Mouse (Mus musculus): ENCODE results near the gene Hist3h2ba. TPM values are rescaled to one million over a fixed set of nuclear protein-coding genes. Genes with fewer than 3 reads are reported as not detected.
A peak's percentile ranks its signal among the peaks of the same experiment; 100 is the strongest.

Gene Hist3h2ba
- polyA plus RNA-seq, 1 experiment from 2014 or later: 9.5 TPM

GRCm38 (mm10) chr11:58958536-58958935 is 9.8 kb downstream of the Hist3h2ba start:
- ATAC-seq (ENCODE audit: insufficient read depth) (no peak), DNase-seq (no peak)
- no peak for TF ChIP-seq CTCF (IDR thresholded peaks at IDR 0.05; ENCODE audit: low read depth)
- Histone ChIP-seq H3K4me2 (no peak overlapping the region), H3K4me3 (ENCODE audit: low read depth, low read length) (no peak overlapping the region), H3K27ac (ENCODE audit: low read depth) (no peak overlapping the region), H3K4me1 (ENCODE audit: insufficient read depth) (peaks cover 5% of the 10 kb centered on the region; the same call in 1 of the 2 replicates), H3K9me3 (ENCODE audit: low read depth, low read length) (peaks cover 5% of the 10 kb centered on the region; the same call in 1 of the 2 replicates), H3K27me3 (ENCODE audit: insufficient read depth, low read length) (peaks cover 20% of the 10 kb centered on the region), H3K9ac (no peak overlapping the region), H3K36me3 (ENCODE audit: insufficient read depth) (peaks cover 8% of the 10 kb centered on the region; the same call in 1 of the 2 replicates)
- WGBS: 86% methylated on average over 6 of the region's 6 CpGs

DNA sequence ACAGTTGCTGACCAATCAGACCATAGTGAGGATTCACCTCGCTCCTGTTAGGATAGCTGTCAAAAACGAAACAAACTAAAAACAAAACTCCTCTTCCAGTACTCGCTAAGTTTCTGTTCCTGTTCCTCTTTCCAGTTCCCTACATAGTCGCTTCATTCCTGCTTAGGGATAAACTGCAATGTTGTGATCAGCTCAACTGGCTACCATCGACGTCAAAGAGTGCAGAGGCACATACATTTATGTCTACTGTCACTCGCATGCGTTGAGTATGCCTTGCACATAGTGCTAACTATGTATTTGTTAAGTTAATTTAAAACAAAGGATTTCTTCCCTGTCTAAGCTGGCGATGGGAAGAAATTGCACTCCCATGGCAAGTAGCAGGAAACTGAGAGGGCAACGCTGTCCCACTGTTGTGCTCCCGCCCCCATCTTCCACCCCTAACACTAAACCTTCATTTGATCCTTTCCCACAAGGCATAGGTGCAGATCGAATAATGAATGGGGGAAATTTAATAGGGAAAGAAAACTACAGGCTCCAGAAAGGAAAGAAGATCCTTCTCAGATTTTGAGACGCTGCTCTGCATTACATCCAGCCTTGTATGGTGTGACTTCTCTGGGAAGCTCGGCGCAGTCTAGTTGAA is 10.6 kb downstream of the Hist3h2ba start:
- 31% methylated on average over 15 of the region's 15 CpGs for WGBS

GRCm38 (mm10) chr11:58959921-58960465 is 11.3 kb downstream of the Hist3h2ba start:
- WGBS: 5% methylated on average over 40 of the region's 40 CpGs
- H3K4me2 ChIP-seq: peak overlapping the region; percentile 82
- peaks cover 5% of the 10 kb centered on the region; the same call in 1 of the 2 replicates for H3K4me1 ChIP-seq (ENCODE audit: insufficient read depth)
- peaks cover 5% of the 10 kb centered on the region; the same call in 1 of the 2 replicates for H3K9me3 ChIP-seq (ENCODE audit: low read depth, low read length)
- peaks cover 24% of the 10 kb centered on the region for H3K27me3 ChIP-seq (ENCODE audit: insufficient read depth, low read length)
- ATAC-seq (ENCODE audit: insufficient read depth) (peak; percentile 84), DNase-seq (peak; percentile 91)
- peaks cover 8% of the 10 kb centered on the region; the same call in 1 of the 2 replicates for H3K36me3 ChIP-seq (ENCODE audit: insufficient read depth)
- peak overlapping the region; percentile 41 for H3K9ac ChIP-seq
- H3K4me3 ChIP-seq (ENCODE audit: low read depth, low read length): peak overlapping the region; percentile 45
- peak; percentile 52 for TF ChIP-seq CTCF (IDR thresholded peaks at IDR 0.05; ENCODE audit: low read depth)
- no peak overlapping the region for H3K27ac ChIP-seq (ENCODE audit: low read depth)

More for the DNA sequence above, 10.6 kb downstream of the Hist3h2ba start:
- Histone ChIP-seq H3K4me2 (peak overlapping the region; percentile 82), H3K9me3 (ENCODE audit: low read depth, low read length) (peaks cover 5% of the 10 kb centered on the region; the same call in 1 of the 2 replicates), H3K27me3 (ENCODE audit: insufficient read depth, low read length) (peaks cover 24% of the 10 kb centered on the region), H3K36me3 (ENCODE audit: insufficient read depth) (peaks cover 8% of the 10 kb centered on the region; the same call in 1 of the 2 replicates), H3K9ac (peak overlapping the region; percentile 41), H3K4me1 (ENCODE audit: insufficient read depth) (peaks cover 5% of the 10 kb centered on the region; the same call in 1 of the 2 replicates), H3K27ac (ENCODE audit: low read depth) (no peak overlapping the region), H3K4me3 (ENCODE audit: low read depth, low read length) (peak overlapping the region; percentile 45)
- ATAC-seq (ENCODE audit: insufficient read depth) (no peak), DNase-seq (no peak)
- TF ChIP-seq CTCF (IDR thresholded peaks at IDR 0.05; ENCODE audit: low read depth): no peak

GRCm38 (mm10) chr11:58961364-58962177 is 12.9 kb downstream of the Hist3h2ba start:
- Histone ChIP-seq H3K4me3 (ENCODE audit: low read depth, low read length) (no peak overlapping the region), H3K27me3 (ENCODE audit: insufficient read depth, low read length) (peaks cover 24% of the 10 kb centered on the region), H3K9ac (no peak overlapping the region), H3K9me3 (ENCODE audit: low read depth, low read length) (peaks cover 5% of the 10 kb centered on the region; the same call in 1 of the 2 replicates), H3K4me1 (ENCODE audit: insufficient read depth) (peaks cover under 1% of the 10 kb centered on the region; the same call in 1 of the 2 replicates), H3K27ac (ENCODE audit: low read depth) (no peak overlapping the region), H3K36me3 (ENCODE audit: insufficient read depth) (peaks cover 8% of the 10 kb centered on the region; the same call in 1 of the 2 replicates), H3K4me2 (no peak overlapping the region)
- peak; percentile 1; the same call in 1 of the 2 replicates for TF ChIP-seq CTCF (IDR thresholded peaks at IDR 0.05; ENCODE audit: low read depth)
- WGBS: 53% methylated on average over 50 of the region's 50 CpGs
- DNase-seq (no peak), ATAC-seq (ENCODE audit: insufficient read depth) (no peak)

- Histone ChIP-seq H3K9me3 (ENCODE audit: low read depth, low read length) (peaks cover 5% of the 10 kb centered on the region; the same call in 1 of the 2 replicates), H3K9ac (no peak overlapping the region), H3K4me2 (no peak overlapping the region), H3K4me1 (ENCODE audit: insufficient read depth) (no peaks in the 10 kb centered on the region; the same call in 1 of the 2 replicates), H3K4me3 (ENCODE audit: low read depth, low read length) (no peak overlapping the region), H3K27me3 (ENCODE audit: insufficient read depth, low read length) (peaks cover 24% of the 10 kb centered on the region), H3K36me3 (ENCODE audit: insufficient read depth) (no peaks in the 10 kb centered on the region), H3K27ac (ENCODE audit: low read depth) (no peak overlapping the region)
- WGBS: 37% methylated on average over 17 of the region's 17 CpGs
- no peak for ATAC-seq (ENCODE audit: insufficient read depth)
- no peak for TF ChIP-seq CTCF (IDR thresholded peaks at IDR 0.05; ENCODE audit: low read depth)
- no peak for DNase-seq
These were observed 14.8 kb downstream of the Hist3h2ba start for GRCm38 (mm10) chr11:58963543-58963942.

DNA sequence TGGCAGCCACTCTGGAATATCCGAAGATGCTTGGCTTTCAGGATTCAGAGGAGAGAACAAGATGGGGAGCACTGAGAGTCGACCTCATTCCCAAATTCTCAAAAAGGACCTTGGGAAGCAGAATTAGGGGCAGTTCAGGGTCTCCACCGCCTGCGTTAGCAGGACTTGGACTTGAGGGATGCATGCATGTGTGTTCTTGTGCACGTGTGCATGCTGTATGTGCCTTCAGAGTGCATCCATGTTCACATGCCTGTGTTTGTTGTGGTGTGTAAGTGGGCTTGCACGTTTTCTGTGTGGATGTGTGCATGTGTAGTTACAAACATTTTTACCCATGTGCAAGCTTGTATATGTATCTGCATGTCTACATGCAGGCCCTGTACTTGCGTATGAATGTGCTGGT is 15.5 kb downstream of the Hist3h2ba start:
- H3K36me3 ChIP-seq (ENCODE audit: insufficient read depth): no peaks in the 10 kb centered on the region
- H3K4me2 ChIP-seq: no peak overlapping the region
- no peak for ATAC-seq (ENCODE audit: insufficient read depth)
- peaks cover 24% of the 10 kb centered on the region for H3K27me3 ChIP-seq (ENCODE audit: insufficient read depth, low read length)
- no peak for DNase-seq
- H3K9me3 ChIP-seq (ENCODE audit: low read depth, low read length): peaks cover 5% of the 10 kb centered on the region; the same call in 1 of the 2 replicates
- H3K9ac ChIP-seq: no peak overlapping the region
- no peak for TF ChIP-seq CTCF (IDR thresholded peaks at IDR 0.05; ENCODE audit: low read depth)
- H3K4me1 ChIP-seq (ENCODE audit: insufficient read depth): no peaks in the 10 kb centered on the region; the same call in 1 of the 2 replicates
- 81% methylated on average over 7 of the region's 7 CpGs for WGBS
- no peak overlapping the region for H3K4me3 ChIP-seq (ENCODE audit: low read depth, low read length)
- H3K27ac ChIP-seq (ENCODE audit: low read depth): no peak overlapping the region

Data from lung, embryonic 14.5 days (tissue).